Mouse (Mus musculus) MEL (cell line): Measurements from ENCODE around the gene Zbtb7b. TPM values are rescaled to one million over a fixed set of nuclear protein-coding genes. Genes with fewer than 3 reads are reported as not detected.

Experiments used
- DNase-seq: peaks from one replicate; pipeline ENCODE4 v3.0.0; 2011; ENCODE audit warnings: low read depth, low spot score
- H3K27ac ChIP-seq: 2 replicates; pipeline ENCODE4 v1.5.1; 2012; ENCODE audit warnings: low read depth, mild to moderate bottlenecking, control low read depth, low read length, moderate library complexity; ENCODE audit not compliant: control insufficient read depth
- H3K27me3 ChIP-seq, 2 experiments: fragments of 150-350 bp in 1 of 2; sonication (generic) in 1 of 2; 2 replicates each; pipeline ENCODE4 v1.6.1; 2012; ENCODE audit warnings: low read length in 2 of 2, mild to moderate bottlenecking in 2 of 2, improper control_type of control experiment in 1 of 2, moderate library complexity in 1 of 2; ENCODE audit not compliant: insufficient read depth in 2 of 2, control insufficient read depth in 1 of 2
- H3K36me3 ChIP-seq, 2 experiments: 2 replicates each; pipeline ENCODE4 v1.6.1; 2012 to 2014; ENCODE audit warnings: low read length in 2 of 2, improper control_type of control experiment in 1 of 2, inconsistent platforms in 1 of 2, mild to moderate bottlenecking in 1 of 2; ENCODE audit not compliant: insufficient read depth in 2 of 2, control insufficient read depth in 1 of 2
- H3K4me1 ChIP-seq, 2 experiments: fragments of 150-350 bp in 1 of 2; sonication (generic) in 1 of 2; 2 replicates each; pipeline ENCODE4 v1.6.1; 2012; ENCODE audit warnings: low read length in 2 of 2, improper control_type of control experiment in 1 of 2, mild to moderate bottlenecking in 1 of 2; ENCODE audit not compliant: insufficient read depth in 2 of 2, control insufficient read depth in 1 of 2
- H3K4me3 ChIP-seq, 2 experiments: fragments of 150-350 bp in 1 of 2; sonication (generic) in 1 of 2; 2 replicates each; pipeline ENCODE4 v1.5.1; 2012; ENCODE audit warnings: low read depth in 2 of 2, low read length in 2 of 2, mild to moderate bottlenecking in 2 of 2, moderate library complexity in 2 of 2, control low read depth in 1 of 2, improper control_type of control experiment in 1 of 2; ENCODE audit not compliant: control insufficient read depth in 1 of 2, insufficient read depth in 1 of 2
- H3K79me2 ChIP-seq: 2 replicates; pipeline ENCODE4 v1.6.1; 2012; ENCODE audit warnings: mild to moderate bottlenecking, low read length, moderate library complexity; ENCODE audit not compliant: control insufficient read depth, poor library complexity, insufficient read depth
- H3K9ac ChIP-seq: 2 replicates; pipeline ENCODE4 v1.6.1; 2012; ENCODE audit warnings: low read depth, mild to moderate bottlenecking, control low read depth, low read length, moderate library complexity; ENCODE audit not compliant: control insufficient read depth, poor library complexity, severe bottlenecking
- H3K9me3 ChIP-seq: fragments of 150-350 bp; sonication (generic); replicated peaks from 2 replicates; pipeline ENCODE4 v1.6.1; 2012; ENCODE audit warnings: mild to moderate bottlenecking, low read length, improper control_type of control experiment, moderate library complexity; ENCODE audit not compliant: insufficient read depth
- BHLHE40 ChIP-seq: IDR thresholded peaks from 2 replicates; pipeline ENCODE4 v1.6.1; 2012; ENCODE audit warnings: low read depth, mild to moderate bottlenecking, inconsistent platforms, low read length, improper control_type of control experiment, borderline replicate concordance
- CHD1 ChIP-seq: IDR thresholded peaks from 2 replicates; pipeline ENCODE4 v1.6.1; 2012; ENCODE audit warnings: low read depth, mild to moderate bottlenecking, inconsistent platforms, low read length, improper control_type of control experiment
- CHD2 ChIP-seq: IDR thresholded peaks from 2 replicates; pipeline ENCODE4 v1.6.1; 2011; ENCODE audit warnings: low read length, improper control_type of control experiment
- E2F4 ChIP-seq: IDR thresholded peaks from 2 replicates; pipeline ENCODE4 v1.6.1; 2011; ENCODE audit warnings: low read depth, low read length, improper control_type of control experiment, borderline replicate concordance
- ELF1 ChIP-seq: IDR thresholded peaks from 2 replicates; pipeline ENCODE4 v1.6.1; 2014; ENCODE audit warnings: low read depth, mild to moderate bottlenecking, inconsistent platforms, low read length, improper control_type of control experiment, moderate library complexity
- EP300 ChIP-seq, 2 experiments: IDR thresholded peaks; 2 replicates each; pipeline ENCODE4 v1.6.1; 2011; ENCODE audit warnings: improper control_type of control experiment in 2 of 2, low read length in 2 of 2, low read depth in 1 of 2, mild to moderate bottlenecking in 1 of 2
- GABPA ChIP-seq: IDR thresholded peaks from 2 replicates; pipeline ENCODE4 v1.6.1; 2012; ENCODE audit warnings: low read depth, mild to moderate bottlenecking, inconsistent platforms, low read length, improper control_type of control experiment, moderate library complexity
- GATA1 ChIP-seq: IDR thresholded peaks from 2 replicates; pipeline ENCODE4 v1.6.1; 2011; ENCODE audit warnings: low read depth, low read length, improper control_type of control experiment
- MAFK ChIP-seq: IDR thresholded peaks from 2 replicates; pipeline ENCODE4 v1.6.1; 2011; ENCODE audit warnings: low read depth, mild to moderate bottlenecking, low read length, improper control_type of control experiment, borderline replicate concordance
- MAX ChIP-seq: IDR thresholded peaks from 2 replicates; pipeline ENCODE4 v1.6.1; 2011; ENCODE audit warnings: low read length, improper control_type of control experiment
- MXI1 ChIP-seq: IDR thresholded peaks from 2 replicates; pipeline ENCODE4 v1.6.1; 2011; ENCODE audit warnings: mild to moderate bottlenecking, low read depth, low read length, improper control_type of control experiment
- MYB ChIP-seq: IDR thresholded peaks from 2 replicates; pipeline ENCODE4 v1.6.1; 2011; ENCODE audit warnings: mild to moderate bottlenecking, low read depth, low read length, improper control_type of control experiment
- MYC ChIP-seq: IDR thresholded peaks from 2 replicates; pipeline ENCODE4 v1.6.1; 2011; ENCODE audit warnings: low read depth, mild to moderate bottlenecking, low read length, improper control_type of control experiment, moderate library complexity
- POLR2A ChIP-seq, 2 experiments: IDR thresholded peaks; 2 replicates each; pipeline ENCODE4 v1.6.1; 2011 to 2012; ENCODE audit warnings: low read length in 2 of 2, mild to moderate bottlenecking in 2 of 2, control low read depth in 1 of 2, improper control_type of control experiment in 1 of 2, low read depth in 1 of 2, moderate library complexity in 1 of 2; ENCODE audit not compliant: control insufficient read depth in 1 of 2, insufficient read depth in 1 of 2, poor library complexity in 1 of 2
- RCOR1 ChIP-seq: IDR thresholded peaks from 2 replicates; pipeline ENCODE4 v1.6.1; 2012; ENCODE audit warnings: low read depth, mild to moderate bottlenecking, inconsistent platforms, low read length, improper control_type of control experiment
- SIN3A ChIP-seq: IDR thresholded peaks from 2 replicates; pipeline ENCODE4 v1.6.1; 2012; ENCODE audit warnings: low read length, improper control_type of control experiment, inconsistent platforms
- TAL1 ChIP-seq: IDR thresholded peaks from 2 replicates; pipeline ENCODE4 v1.6.1; 2012; ENCODE audit warnings: mild to moderate bottlenecking, inconsistent platforms, low read length, moderate library complexity, mixed read lengths
- TCF12 ChIP-seq: IDR thresholded peaks from 2 replicates; pipeline ENCODE4 v1.6.1; 2014; ENCODE audit warnings: low read depth, mild to moderate bottlenecking, inconsistent platforms, low read length, improper control_type of control experiment, moderate library complexity
- UBTF ChIP-seq: IDR thresholded peaks from 2 replicates; pipeline ENCODE4 v1.6.1; 2012; ENCODE audit warnings: low read depth, mild to moderate bottlenecking, inconsistent platforms, low read length, improper control_type of control experiment, moderate library complexity, borderline replicate concordance; ENCODE audit not compliant: insufficient read depth
- USF2 ChIP-seq, 2 experiments: IDR thresholded peaks; 2 replicates each; pipeline ENCODE4 v1.6.1; 2011 to 2012; ENCODE audit warnings: improper control_type of control experiment in 2 of 2, low read length in 2 of 2, borderline replicate concordance in 1 of 2, inconsistent platforms in 1 of 2, low read depth in 1 of 2, mild to moderate bottlenecking in 1 of 2; ENCODE audit not compliant: insufficient read depth in 1 of 2
- ZC3H11A ChIP-seq: IDR thresholded peaks from 2 replicates; pipeline ENCODE4 v1.6.1; 2012; ENCODE audit warnings: low read depth, mild to moderate bottlenecking, inconsistent platforms, low read length, improper control_type of control experiment
- ZMIZ1 ChIP-seq: IDR thresholded peaks from 2 replicates; pipeline ENCODE4 v1.6.1; 2012; ENCODE audit warnings: low read depth, mild to moderate bottlenecking, inconsistent platforms, low read length, improper control_type of control experiment, moderate library complexity
- ZNF384 ChIP-seq: IDR thresholded peaks from 2 replicates; pipeline ENCODE4 v1.6.1; 2012; ENCODE audit warnings: low read depth, mild to moderate bottlenecking, inconsistent platforms, low read length, improper control_type of control experiment
- polyA plus RNA-seq, 2 experiments: library from polyadenylated mRNA; stranded (reverse) in 1 of 2; unstranded in 1 of 2; fragments of >175 nt in 1 of 2; fragments of >200 nt in 1 of 2; gene quantifications; 2 replicates each; pipeline versions ENCODE4 v1.2.1 to v1.2.4; 2012; ENCODE audit warnings: low replicate concordance in 2 of 2, low read depth in 1 of 2; ENCODE audit not compliant: insufficient read length in 2 of 2, insufficient read depth in 1 of 2, missing spikeins in 1 of 2
- total RNA-seq: library from RNA; depleted of rRNA; stranded (reverse); fragments of 300-350 nt; gene quantifications from 2 replicates; pipeline ENCODE4 v1.2.3, GENCODE M21; 2012

The Zbtb7b gene
- total and polyA plus RNA-seq, 3 experiments: 8.5 to 20.1 TPM; not detected in 1

DNA sequence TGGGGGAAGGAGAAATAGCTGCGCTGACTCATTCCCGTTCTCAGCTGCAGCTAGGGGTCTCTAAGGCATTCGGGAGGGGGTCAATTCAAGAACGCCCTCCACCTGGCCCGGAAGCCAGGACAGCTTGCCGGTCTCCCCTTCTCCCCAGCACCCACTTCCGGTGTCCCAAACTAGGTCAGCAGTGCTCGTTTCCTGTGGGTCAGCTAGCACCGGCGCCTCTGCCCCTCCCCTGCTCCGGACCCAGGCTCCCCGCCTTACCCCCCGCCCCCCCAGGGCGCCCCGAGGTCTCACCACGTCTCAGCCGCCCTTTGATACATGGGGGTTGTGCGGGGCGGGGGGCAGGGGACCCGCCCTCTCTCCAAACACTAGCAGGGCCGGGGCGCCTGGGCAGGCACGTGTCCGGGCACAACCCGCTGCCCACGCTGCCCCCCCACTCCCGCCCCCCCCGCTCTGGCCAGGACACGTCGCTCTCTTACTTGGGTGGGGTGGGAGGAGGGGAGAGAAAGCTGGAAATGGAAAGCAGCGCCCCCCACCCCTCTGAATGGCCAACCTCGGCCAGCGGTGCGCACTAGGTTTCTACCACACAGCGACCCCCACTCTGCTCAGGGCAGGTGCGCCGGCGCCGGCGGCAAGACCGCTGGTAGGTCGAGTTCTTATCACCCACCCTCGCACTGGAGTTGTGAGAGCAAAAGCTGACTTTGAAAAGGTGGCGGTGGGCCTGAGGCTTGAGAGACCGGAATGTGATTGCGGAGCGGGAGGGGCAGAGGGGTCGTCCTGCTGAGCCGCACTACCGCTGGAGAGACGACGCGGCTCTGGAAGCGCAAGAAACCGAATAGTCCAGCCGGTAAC lies 2.7 kb downstream of the Zbtb7b start (continued):
- TF ChIP-seq MAFK (no peak), GATA1 (0 out of 2 replicates have a peak, but pooled peaks have one; percentile 22), MAX (peak; percentile 42; the same call in 1 of the 2 replicates)
- TF ChIP-seq, all 39 proteins: peak for 13

DNA sequence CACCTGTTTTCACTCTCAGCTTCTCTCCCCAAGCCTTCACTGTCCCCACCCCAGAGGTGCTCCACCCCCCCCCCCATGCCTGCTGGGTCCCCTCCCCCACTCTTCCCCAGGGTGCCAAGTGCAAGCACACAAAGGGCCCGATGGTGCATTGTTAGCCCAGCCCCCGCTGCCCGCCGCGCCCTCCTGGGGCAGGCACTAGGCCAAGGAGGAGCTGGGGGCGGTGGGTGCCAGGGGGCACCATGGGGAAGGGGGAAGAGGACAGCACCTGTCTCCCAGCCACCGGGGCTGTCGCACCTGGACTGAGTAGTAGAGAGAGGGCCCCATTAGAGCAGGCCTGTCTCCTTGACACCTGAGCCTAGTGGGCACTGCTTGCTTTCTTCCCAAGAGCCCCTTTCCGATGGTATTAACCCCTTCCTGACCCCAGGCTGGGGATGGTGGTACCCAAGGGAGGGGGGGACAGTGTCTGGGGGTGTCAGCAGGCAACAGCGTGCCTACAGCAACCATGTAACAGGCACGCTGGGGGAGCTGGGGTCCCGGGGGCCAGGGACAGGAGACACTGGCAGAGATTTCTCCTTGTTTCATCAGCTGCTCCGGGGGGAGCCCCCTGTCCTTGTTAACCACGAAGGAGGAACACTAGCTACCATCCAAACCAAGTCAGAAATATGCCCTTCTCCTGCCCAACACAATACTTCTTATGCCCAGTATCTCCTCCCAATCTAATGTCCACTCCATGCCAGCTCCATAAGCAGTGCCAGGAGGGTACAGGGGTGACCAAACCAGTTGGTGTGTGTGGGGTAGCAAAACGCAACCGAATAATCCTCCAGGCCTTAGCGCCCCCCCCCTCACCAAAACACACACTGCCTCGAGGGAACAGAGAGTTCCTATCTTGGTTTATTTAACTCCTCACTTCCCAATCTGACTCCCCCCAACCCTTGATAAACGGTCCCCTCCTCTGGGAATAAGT lies 3.6 kb downstream of the Zbtb7b start:
- 0 out of 2 replicates have a peak, but pooled peaks have one; percentile 13 for TF ChIP-seq BHLHE40
- no peak for TF ChIP-seq MAX
- peak; percentile 3; the same call in 1 of the 2 replicates for TF ChIP-seq TCF12
- TF ChIP-seq EP300 (IDR thresholded peaks at IDR 0.05; ENCODE audit: low read depth in 1 of 2, low read length in 2 of 2): peak; percentile 4 to 42; a peak in 2 of 4 replicates
- no peak for TF ChIP-seq ZNF384
- 0 out of 2 replicates have a peak, but pooled peaks have one; percentile 13 for TF ChIP-seq RCOR1
- TF ChIP-seq ELF1: 0 out of 2 replicates have a peak, but pooled peaks have one; percentile 20
- TF ChIP-seq GABPA: no peak
- TF ChIP-seq CHD2: no peak
- TF ChIP-seq UBTF: no peak
- TF ChIP-seq SIN3A: peak; percentile 7; the same call in 1 of the 2 replicates
- DNase-seq: peak; percentile 72
- H3K9ac ChIP-seq: peak overlapping the region; percentile 83

DNA sequence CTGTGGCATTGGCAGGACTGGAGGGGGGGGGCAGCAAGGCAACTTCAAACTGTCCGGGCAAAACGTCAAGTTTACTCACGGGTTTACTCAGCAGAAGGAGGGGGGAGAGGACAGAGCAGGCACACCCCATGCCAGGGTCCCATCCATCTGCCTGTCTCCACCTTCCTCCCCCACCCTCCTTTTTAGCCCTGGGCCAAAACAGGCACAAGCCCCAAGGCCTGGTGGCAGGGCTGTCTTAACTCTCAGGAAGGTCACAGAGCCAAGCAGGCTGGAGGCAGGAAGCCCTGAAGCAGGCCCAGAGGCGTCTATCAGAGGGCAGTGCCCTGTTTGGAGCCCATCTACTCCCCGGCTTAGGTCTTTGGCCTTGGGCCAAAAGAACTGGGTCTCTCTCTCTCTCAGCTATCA lies 4.5 kb downstream of the Zbtb7b start:
- TF ChIP-seq BHLHE40 (no peak), GATA1 (no peak), ZNF384 (no peak), MXI1 (no peak), TCF12 (no peak), TAL1 (no peak), MYC (no peak), SIN3A (no peak), CHD1 (no peak), MAX (no peak), USF2 (IDR thresholded peaks at IDR 0.05; ENCODE audit: borderline replicate concordance in 1 of 2, insufficient read depth in 1 of 2, low read depth in 1 of 2, low read length in 2 of 2) (no peak), ZMIZ1 (no peak), ZC3H11A (no peak), POLR2A (IDR thresholded peaks at IDR 0.05; ENCODE audit: control insufficient read depth in 1 of 2, insufficient read depth in 1 of 2, low read depth in 1 of 2, low read length in 2 of 2, poor library complexity in 1 of 2) (no peak), E2F4 (no peak), MYB (no peak)
- peaks cover 16% of the 10 kb centered on the region for H3K79me2 ChIP-seq
- H3K4me3 ChIP-seq: no peak overlapping the region
- H3K36me3 ChIP-seq: peaks cover 0 to 30% of the 10 kb centered on the region in 2 experiments; a peak in 2 of 4 replicates
- peaks cover 11 to 37% of the 10 kb centered on the region in 2 experiments for H3K4me1 ChIP-seq
- no peak for DNase-seq
- H3K9me3 ChIP-seq: no peaks in the 10 kb centered on the region
- H3K27ac ChIP-seq: peak overlapping the region; percentile 54
- H3K9ac ChIP-seq: peak overlapping the region; percentile 32
- H3K27me3 ChIP-seq: no peaks in the 10 kb centered on the region

More for the DNA sequence above, 3.6 kb downstream of the Zbtb7b start:
- H3K9me3 ChIP-seq: no peaks in the 10 kb centered on the region
- no peaks in the 10 kb centered on the region for H3K27me3 ChIP-seq
- H3K79me2 ChIP-seq: peaks cover 16% of the 10 kb centered on the region
- H3K4me3 ChIP-seq: peak overlapping the region; percentile 86 to 94
- H3K27ac ChIP-seq: peak overlapping the region; percentile 82
- peaks cover 0 to 30% of the 10 kb centered on the region in 2 experiments; a peak in 2 of 4 replicates for H3K36me3 ChIP-seq
- H3K4me1 ChIP-seq: peaks cover 11 to 39% of the 10 kb centered on the region in 2 experiments
